Mouse (Mus musculus) hindlimb bud, embryonic 11.5 days (tissue): ENCODE measurements around the gene Tomm6.
"Not testable (repeated sequence)": the region's sequence is repeated elsewhere in the genome, so short reads cannot be mapped to it uniquely, and the experiment has no call there.

ENCODE experiments used
- DNase-seq: peaks from one replicate; pipeline ENCODE4 v3.0.0-alpha.2; 2012; ENCODE audit warnings: low read depth, low spot score; ENCODE audit errors: extremely low spot score

The Tomm6 gene

DNA sequence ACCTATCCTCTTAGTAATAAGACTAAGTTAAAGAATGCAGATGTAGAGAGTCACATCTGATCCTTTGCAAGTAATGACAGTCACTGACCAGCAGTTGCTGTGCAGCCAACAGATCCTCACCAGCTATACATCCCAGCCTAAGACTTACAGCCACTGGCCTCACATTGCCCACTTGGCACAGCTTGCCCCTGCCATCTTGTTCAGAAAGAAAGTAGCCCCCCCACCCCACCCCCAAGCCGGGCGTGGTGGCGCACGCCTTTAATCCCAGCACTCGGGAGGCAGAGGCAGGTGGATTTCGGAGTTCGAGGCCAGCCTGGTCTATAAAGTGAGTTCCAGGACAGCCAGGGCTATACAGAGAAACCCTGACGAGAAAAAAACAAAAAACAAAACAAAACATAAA lies 33.8 kb downstream of the Tomm6 start:
- DNase-seq: not testable (repeated sequence)

- DNase-seq: no peak
These were observed 36.2 kb downstream of the Tomm6 start for GRCm38 (mm10) chr17:47651953-47652352.

DNA sequence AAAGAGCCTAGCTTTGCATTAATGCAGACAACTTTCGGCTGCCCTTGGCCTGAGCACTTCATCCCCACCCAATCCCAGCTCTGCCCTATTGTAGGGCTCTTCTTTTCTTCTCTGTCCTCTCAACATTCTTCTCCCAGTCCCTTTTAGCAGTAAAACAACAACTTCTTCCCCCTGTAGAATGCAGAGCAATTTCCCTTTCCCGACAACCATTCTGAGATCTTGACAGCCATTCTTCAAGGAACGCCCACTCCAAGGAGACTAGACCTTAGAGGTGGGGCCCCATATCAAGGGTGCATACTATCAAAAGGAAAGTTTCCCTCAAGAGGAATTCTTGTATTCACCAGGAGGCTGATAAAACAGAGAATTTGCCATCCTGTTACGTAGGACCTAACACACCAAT lies 39.2 kb downstream of the Tomm6 start:
- no peak for DNase-seq

- no peak for DNase-seq
These were observed 41.5 kb downstream of the Tomm6 start for GRCm38 (mm10) chr17:47646683-47647082.

GRCm38 (mm10) chr17:47642992-47643391 lies 45.2 kb downstream of the Tomm6 start:
- DNase-seq: no peak
